Mouse (Mus musculus) skeletal muscle tissue, adult 2 months (tissue): Measurements from ENCODE around the gene 1110051M20Rik.

Experiments
- DNase-seq: peaks from one replicate; pipeline ENCODE4 v3.0.0-alpha.2; 2012; ENCODE audit warnings: low read depth, low spot score

Gene 1110051M20Rik

DNA sequence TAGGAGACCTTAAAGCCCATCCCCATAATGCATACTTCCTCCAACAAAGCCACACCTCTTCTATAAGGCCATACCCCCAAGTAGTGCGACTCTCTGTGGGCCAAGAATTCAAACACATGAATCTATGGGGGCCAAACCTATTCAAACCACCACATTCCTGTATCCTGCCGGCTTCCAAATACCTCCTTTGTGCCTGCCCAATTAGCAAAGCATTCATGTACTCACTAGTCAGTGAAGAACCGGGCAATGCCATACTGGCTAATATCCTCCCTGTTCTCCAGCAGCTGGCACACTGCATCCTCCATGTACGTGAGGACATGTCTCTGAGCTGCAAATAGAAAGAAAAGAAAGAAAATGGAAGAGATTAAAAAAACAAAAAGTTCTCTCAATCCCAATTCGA lies 22.9 kb downstream of the 1110051M20Rik start:
- no peak for DNase-seq

DNA sequence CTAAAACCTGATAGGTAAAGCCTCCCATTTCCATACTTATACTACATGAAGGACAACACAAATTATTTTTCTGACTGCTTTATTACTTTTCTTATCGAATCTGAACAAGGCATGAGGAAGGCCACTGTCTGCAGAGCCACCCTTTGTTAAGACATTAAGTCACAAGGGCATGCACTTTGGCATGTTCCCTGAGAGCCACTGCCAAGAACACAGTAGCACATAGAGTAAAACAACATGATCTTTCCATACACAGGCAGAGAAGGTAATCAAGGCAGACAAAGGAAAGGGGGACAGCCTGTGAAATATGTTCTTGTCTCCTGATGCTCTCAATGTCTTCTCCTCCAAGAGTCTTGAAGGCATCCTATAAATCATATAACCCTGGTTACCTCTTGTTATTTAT lies 30.7 kb downstream of the 1110051M20Rik start:
- no peak for DNase-seq

- DNase-seq = no peak
These were observed 32.1 kb downstream of the 1110051M20Rik start for GRCm38 (mm10) chr2:91412361-91412760.

- no peak for DNase-seq
These were observed 33.0 kb downstream of the 1110051M20Rik start for GRCm38 (mm10) chr2:91411473-91411872.

DNA sequence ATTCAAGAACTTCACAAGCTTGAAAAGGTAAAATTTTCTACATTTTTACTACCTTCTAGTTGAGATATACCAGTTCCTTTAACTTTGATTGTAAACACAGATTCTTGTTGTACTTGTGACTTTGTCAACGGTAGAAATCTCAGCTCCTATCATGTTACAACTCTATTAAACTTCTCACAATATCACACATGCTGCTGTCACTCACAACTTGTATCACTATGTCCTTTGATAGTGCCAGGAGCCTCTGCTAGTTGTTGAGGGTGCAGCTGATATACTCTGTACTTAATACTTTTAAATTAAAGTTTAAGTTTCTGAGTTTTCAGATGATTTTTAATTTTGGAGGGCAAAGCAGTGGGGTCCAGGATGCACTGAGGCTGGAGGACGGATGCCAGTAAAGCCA lies 36.5 kb downstream of the 1110051M20Rik start:
- peak; percentile 60 for DNase-seq

DNA sequence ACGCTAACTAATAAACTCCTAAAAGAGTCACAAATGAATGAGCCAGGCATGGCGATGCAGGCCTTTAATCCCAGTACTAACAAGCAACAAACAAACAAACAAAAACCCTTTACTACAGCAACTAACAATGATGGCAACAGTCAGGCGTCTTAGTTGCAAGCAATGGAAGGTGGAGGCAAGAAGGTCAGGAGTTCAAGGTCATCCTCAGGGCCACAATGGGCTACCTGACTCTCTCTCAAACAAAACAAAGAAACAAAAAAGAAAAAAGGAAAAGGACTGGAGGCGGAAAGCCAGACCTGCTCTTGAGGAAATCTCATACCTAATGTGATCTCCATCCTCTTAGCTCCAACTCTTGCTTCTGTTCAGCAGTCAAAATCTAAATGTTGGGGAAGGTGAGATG lies 39.4 kb downstream of the 1110051M20Rik start:
- DNase-seq = no peak

GRCm38 (mm10) chr2:91399727-91400126 lies 44.8 kb downstream of the 1110051M20Rik start:
- DNase-seq = no peak

- DNase-seq = no peak
These were observed 45.3 kb downstream of the 1110051M20Rik start for GRCm38 (mm10) chr2:91399168-91399567.

DNA sequence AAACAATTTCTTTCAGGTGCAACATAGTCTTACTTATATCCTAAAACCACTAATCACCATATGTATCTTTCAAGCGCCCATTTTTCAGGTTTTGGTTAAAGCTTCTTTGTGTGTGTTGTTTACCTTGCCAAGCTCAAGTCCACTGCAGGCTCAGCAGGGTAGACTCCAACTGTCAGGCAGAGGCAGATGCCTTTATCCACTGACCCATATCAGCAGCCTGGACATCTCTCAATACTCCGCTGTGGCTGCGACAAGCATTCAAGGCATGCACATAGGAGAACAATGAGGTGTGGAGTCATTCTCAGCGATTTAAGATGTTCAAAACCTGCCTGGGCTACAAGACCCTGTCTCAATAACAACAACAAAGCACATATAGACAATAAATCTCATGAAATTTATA lies 50.4 kb downstream of the 1110051M20Rik start:
- DNase-seq = no peak

- no peak for DNase-seq
These were observed 55.8 kb downstream of the 1110051M20Rik start for GRCm38 (mm10) chr2:91388738-91389137.

GRCm38 (mm10) chr2:91388281-91388680 lies 56.2 kb downstream of the 1110051M20Rik start:
- no peak for DNase-seq

- DNase-seq = no peak
These were observed 57.1 kb downstream of the 1110051M20Rik start for GRCm38 (mm10) chr2:91387287-91387958.

GRCm38 (mm10) chr2:91386547-91387286 lies 57.8 kb downstream of the 1110051M20Rik start:
- no peak for DNase-seq

DNA sequence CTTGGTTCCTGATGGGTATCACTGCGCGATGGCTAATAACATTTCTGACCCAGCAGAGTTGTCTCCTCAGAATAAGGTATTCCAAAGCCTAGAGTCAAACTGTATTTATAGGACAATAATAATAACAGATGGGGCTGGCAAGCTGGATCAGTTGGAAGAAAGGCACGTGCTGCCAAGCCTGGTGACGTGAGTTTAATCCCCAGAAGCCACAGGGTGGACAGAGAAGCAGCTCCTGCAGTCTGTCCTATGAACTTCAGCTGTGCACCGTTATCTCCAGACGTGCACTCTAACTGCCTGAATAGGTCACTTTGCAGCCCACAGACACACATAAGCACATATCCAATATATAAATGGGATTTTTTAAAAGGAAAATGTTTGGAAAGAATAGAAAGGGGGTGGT lies 61.2 kb downstream of the 1110051M20Rik start:
- DNase-seq = no peak

DNA sequence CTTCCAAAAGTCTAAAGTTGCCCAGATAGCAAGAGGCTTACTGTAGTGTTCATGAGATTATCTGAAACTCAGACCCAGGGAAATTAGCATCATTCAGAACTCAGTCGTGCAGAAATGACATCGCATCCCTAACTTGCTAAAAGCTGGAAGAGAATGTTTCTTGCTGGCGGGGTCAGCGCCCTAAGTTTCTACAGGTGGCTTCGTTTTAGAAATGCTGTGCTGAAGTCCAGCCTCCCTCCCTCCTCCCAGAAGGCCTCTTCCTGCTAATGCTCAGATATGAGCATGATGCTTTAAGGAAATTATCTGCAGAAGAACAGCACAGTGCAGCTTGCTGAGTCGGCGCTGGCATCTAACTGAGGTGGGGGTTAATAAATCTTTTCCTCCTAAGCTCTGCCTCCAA lies 67.5 kb downstream of the 1110051M20Rik start:
- DNase-seq = no peak

- no peak for DNase-seq
These were observed 74.2 kb downstream of the 1110051M20Rik start for GRCm38 (mm10) chr2:91370314-91370713.

DNA sequence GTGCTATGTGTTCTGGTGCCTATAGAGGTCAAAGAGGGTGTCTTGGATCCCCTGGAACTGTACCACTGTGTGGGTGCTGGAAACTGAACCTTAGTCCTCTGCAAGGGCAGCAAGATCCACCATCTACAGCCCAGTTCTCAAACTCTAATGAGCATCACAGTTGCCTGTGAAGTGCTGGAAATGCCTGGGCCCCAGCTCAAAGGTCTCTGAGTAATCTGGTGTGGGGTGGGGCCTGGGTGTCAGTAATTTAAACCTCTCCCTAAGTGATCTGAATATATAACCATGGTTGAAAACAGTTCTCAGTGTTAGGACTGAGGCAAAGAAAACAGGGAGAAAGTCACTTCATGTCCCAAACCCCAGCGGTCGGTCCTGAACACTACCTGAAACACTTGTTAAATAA lies 81.2 kb downstream of the 1110051M20Rik start:
- DNase-seq = no peak

- peak; percentile 58 for DNase-seq
These were observed 83.4 kb downstream of the 1110051M20Rik start for GRCm38 (mm10) chr2:91361068-91361528.

- DNase-seq = no peak
These were observed 88.7 kb downstream of the 1110051M20Rik start for GRCm38 (mm10) chr2:91355767-91356166.

GRCm38 (mm10) chr2:91354727-91355403 lies 89.6 kb downstream of the 1110051M20Rik start:
- peak; percentile 26 for DNase-seq

GRCm38 (mm10) chr2:91353854-91354253 lies 90.7 kb downstream of the 1110051M20Rik start:
- DNase-seq = no peak

- no peak for DNase-seq
These were observed 92.7 kb downstream of the 1110051M20Rik start for GRCm38 (mm10) chr2:91351841-91352240.
